Mouse (Mus musculus) ES-Bruce4 (cell line): ENCODE results near the gene Pabpn1l. TPM values are rescaled to one million over a fixed set of nuclear protein-coding genes. Genes with fewer than 3 reads are reported as not detected.

Experiments
- H3K27ac ChIP-seq: 2 replicates; pipeline ENCODE4 v1.5.1; 2012; ENCODE audit warnings: low read length, inconsistent platforms; ENCODE audit not compliant: insufficient read depth
- H3K27me3 ChIP-seq: 2 replicates; pipeline ENCODE4 v1.6.1; 2012; ENCODE audit warnings: mild to moderate bottlenecking, low read length, inconsistent platforms; ENCODE audit not compliant: control insufficient read depth, poor library complexity, insufficient read depth, severe bottlenecking
- H3K36me3 ChIP-seq: 2 replicates; pipeline ENCODE4 v1.6.1; 2012; ENCODE audit warnings: inconsistent platforms, mild to moderate bottlenecking, low read length, moderate library complexity; ENCODE audit not compliant: control insufficient read depth, poor library complexity, insufficient read depth, severe bottlenecking
- H3K4me1 ChIP-seq: one replicate; pipeline ENCODE4 v1.8.1; 2011; ENCODE audit warnings: low read length; ENCODE audit not compliant: control insufficient read depth, insufficient read depth
- H3K4me3 ChIP-seq: 2 replicates; pipeline ENCODE4 v1.5.1; 2011; ENCODE audit warnings: low read depth, mild to moderate bottlenecking, low read length
- H3K9ac ChIP-seq: 2 replicates; pipeline ENCODE4 v1.6.1; 2012; ENCODE audit warnings: low read depth, mild to moderate bottlenecking, inconsistent platforms; ENCODE audit not compliant: poor library complexity, severe bottlenecking
- H3K9me3 ChIP-seq: replicated peaks from 2 replicates; pipeline ENCODE4 v1.6.1; 2012; ENCODE audit warnings: mild to moderate bottlenecking, low read length, inconsistent platforms; ENCODE audit not compliant: control insufficient read depth, poor library complexity, insufficient read depth, severe bottlenecking
- CTCF ChIP-seq: IDR thresholded peaks from one replicate; pipeline ENCODE4 v1.8.1; 2011; ENCODE audit warnings: low read depth, low read length
- EP300 ChIP-seq: IDR thresholded peaks from 2 replicates; pipeline ENCODE4 v1.6.1; 2011; ENCODE audit warnings: low read depth, low read length; ENCODE audit not compliant: insufficient read depth
- POLR2A ChIP-seq: IDR thresholded peaks from one replicate; pipeline ENCODE4 v1.8.1; 2011; ENCODE audit warnings: low read length; ENCODE audit not compliant: insufficient read depth
- polyA plus RNA-seq: library from polyadenylated mRNA; stranded (reverse); fragments of >200 nt; gene quantifications from 2 replicates; pipeline ENCODE4 v1.2.4, GENCODE M21; 2011; ENCODE audit warnings: low read depth; ENCODE audit not compliant: missing spikeins, insufficient read depth, insufficient read length

Gene Pabpn1l
- polyA plus RNA-seq, 1 experiment: not detected

DNA sequence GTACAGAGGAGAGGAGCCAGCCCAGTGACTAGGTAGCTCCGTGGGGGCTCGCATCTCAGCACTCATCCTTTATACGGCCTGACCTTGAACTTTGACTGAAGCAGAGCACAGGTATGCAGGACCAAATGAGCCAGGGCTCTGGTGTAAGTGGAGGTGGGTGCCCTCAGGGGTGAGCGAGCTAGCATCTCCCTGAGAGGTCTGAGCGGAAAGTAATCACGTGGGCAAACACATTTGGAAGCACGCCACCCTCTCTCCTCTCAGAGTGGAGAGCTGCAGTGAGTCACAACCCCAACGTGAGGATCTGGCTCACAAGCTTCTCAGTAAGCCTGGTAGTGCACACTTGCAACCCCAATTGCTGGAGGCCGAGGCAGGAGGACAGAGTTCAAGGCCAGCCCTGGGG, 19.5 kb upstream of the Pabpn1l start:
- no peak overlapping the region for H3K27ac ChIP-seq
- H3K9ac ChIP-seq: no peak overlapping the region
- H3K9me3 ChIP-seq: no peaks in the 10 kb centered on the region
- TF ChIP-seq POLR2A: no peak
- TF ChIP-seq EP300: no peak
- TF ChIP-seq CTCF: no peak
- H3K36me3 ChIP-seq: no peaks in the 10 kb centered on the region
- no peaks in the 10 kb centered on the region for H3K27me3 ChIP-seq
- no peaks in the 10 kb centered on the region for H3K4me1 ChIP-seq
- no peak overlapping the region for H3K4me3 ChIP-seq

DNA sequence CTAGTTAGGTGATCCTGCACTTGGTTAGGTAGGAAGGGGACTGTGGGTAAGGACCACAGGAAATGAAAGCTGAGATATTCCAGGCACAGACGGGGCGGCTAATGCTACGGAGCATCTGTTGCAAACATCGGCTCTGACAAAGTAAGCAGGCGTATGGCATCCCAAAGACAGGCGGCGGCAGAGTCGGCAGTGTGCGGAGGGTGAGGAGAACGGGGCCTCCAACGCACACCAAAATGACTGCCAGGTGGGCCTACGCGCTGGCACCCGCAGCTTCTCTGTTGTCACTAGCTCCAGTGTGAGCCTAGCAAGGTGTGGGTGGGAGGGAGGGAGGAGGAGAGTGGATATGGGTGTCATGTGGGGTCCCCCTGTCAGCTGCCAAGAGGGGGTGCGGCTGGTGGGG, 18.9 kb upstream of the Pabpn1l start:
- no peaks in the 10 kb centered on the region for H3K9me3 ChIP-seq
- H3K27ac ChIP-seq: no peak overlapping the region
- no peaks in the 10 kb centered on the region for H3K36me3 ChIP-seq
- TF ChIP-seq CTCF (no peak), POLR2A (no peak), EP300 (no peak)
- H3K4me1 ChIP-seq: no peaks in the 10 kb centered on the region
- H3K4me3 ChIP-seq: no peak overlapping the region
- H3K27me3 ChIP-seq: no peaks in the 10 kb centered on the region
- H3K9ac ChIP-seq: no peak overlapping the region

DNA sequence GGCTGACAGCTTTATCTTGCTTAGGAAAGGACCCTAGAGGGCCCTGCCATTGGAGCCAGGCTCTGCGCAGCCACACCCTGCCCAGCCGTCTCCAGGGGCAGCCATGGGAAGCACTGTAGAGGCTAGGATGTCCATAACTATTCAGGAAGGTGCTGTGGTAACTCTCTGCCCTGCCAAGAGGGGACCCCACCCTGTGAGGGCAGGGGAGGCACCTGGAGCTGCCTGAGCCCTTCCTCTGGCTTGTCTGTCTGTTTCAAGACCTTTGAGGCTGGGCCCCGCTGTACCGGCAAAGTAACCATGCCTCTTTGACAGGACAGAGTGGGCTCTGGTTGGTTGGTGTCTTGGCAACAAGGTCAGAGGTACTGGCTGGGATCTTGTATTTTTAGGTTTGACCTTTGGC, 18.3 kb upstream of the Pabpn1l start:
- no peaks in the 10 kb centered on the region for H3K27me3 ChIP-seq
- H3K4me3 ChIP-seq: no peak overlapping the region
- no peak for TF ChIP-seq CTCF
- TF ChIP-seq POLR2A: no peak
- H3K9ac ChIP-seq: no peak overlapping the region
- no peaks in the 10 kb centered on the region for H3K36me3 ChIP-seq
- no peak overlapping the region for H3K27ac ChIP-seq
- no peaks in the 10 kb centered on the region for H3K4me1 ChIP-seq
- no peaks in the 10 kb centered on the region for H3K9me3 ChIP-seq

DNA sequence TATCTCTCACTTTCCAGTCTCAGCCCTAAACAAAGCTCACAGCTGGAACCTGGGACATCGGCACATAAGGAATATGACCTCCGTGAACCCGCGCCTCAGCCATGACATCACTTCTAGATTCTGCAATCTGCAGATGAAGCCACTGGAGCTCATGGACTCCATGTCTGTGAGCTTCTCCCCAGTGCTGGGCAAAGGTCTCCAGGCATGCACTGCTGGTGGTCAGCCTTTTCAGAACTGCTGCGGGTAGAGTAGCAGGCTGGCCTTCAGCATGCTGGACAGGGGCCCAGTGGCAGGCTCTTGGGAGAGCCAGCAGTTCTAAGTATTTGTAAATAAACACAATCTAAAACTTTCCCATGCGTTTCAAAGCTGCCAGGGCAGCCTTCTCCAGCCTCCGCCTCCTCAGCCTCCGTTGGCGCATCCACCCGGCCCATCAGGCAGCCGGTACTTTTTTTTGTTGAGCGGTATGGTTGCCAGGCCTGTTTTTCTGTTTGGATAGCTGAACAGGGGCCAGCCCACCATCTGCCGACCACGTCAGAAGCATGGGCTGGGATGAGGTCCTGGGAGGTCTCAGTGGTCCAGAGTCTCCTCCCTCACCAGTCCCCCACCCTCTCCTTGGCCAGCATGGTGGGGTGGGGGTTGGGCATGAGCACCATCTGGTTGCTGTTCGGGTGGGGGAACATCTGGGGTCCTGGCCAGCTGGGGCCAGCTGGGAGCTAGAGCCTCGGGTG, 17.1 kb upstream of the Pabpn1l start:
- Histone ChIP-seq H3K4me3 (no peak overlapping the region), H3K36me3 (no peaks in the 10 kb centered on the region), H3K27me3 (no peaks in the 10 kb centered on the region), H3K4me1 (no peaks in the 10 kb centered on the region), H3K27ac (no peak overlapping the region), H3K9ac (no peak overlapping the region), H3K9me3 (no peaks in the 10 kb centered on the region)
- TF ChIP-seq CTCF (no peak), POLR2A (no peak), EP300 (no peak)

DNA sequence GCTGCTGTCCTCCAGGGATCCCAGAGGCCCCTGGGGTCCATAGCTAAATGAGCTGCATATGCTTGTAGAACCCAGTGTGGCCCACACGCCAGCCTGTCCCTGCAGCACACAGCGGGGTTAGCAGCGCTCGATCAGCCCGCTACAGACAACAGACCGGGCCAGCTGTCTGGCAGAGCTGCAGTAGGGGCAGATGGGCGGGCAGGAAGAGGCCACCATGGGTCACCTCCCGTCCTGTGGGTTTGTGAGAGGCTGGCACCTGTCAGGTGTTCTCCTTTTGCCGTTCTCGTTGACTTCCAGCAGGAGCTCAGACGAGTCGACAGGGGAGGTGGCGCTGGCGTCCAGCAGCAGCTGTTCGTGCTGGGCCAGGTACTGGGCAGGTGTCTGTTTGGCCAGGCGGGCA, 16.1 kb upstream of the Pabpn1l start:
- Histone ChIP-seq H3K4me1 (no peaks in the 10 kb centered on the region), H3K27ac (no peak overlapping the region), H3K9me3 (no peaks in the 10 kb centered on the region), H3K9ac (no peak overlapping the region), H3K4me3 (no peak overlapping the region), H3K27me3 (no peaks in the 10 kb centered on the region), H3K36me3 (no peaks in the 10 kb centered on the region)
- TF ChIP-seq CTCF (no peak), POLR2A (no peak), EP300 (no peak)

DNA sequence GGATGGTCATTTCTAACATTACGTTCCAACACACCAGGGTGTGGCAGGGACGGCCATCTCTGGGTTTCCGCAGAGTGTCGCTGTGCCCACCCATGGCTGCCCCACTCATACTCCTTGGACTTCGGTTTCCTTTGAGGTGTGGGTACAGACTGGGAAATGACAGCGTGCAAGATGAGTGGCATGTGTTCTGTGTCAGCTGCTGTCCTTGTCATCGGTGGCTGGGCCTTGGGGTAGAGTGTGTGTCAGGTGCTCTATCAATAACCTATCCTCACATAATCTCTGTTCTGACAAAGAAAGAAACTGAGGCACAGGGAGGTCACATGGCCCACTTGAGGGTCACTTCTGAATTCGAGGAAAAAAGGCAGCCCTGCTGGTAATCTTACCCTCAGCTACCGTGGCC, 14.7 kb upstream of the Pabpn1l start:
- Histone ChIP-seq H3K27ac (no peak overlapping the region), H3K27me3 (no peaks in the 10 kb centered on the region), H3K4me1 (no peaks in the 10 kb centered on the region), H3K4me3 (no peak overlapping the region), H3K36me3 (no peaks in the 10 kb centered on the region), H3K9me3 (no peaks in the 10 kb centered on the region), H3K9ac (no peak overlapping the region)
- TF ChIP-seq POLR2A (no peak), CTCF (no peak), EP300 (no peak)
